Mouse (Mus musculus) C2C12 (cell line): ENCODE results near the gene Por.

Experiments used
- CTCF ChIP-seq: IDR thresholded peaks from one replicate; pipeline ENCODE4 v1.5.1; 2011; ENCODE audit not compliant: control insufficient read depth, insufficient read depth, insufficient read length
- MYOG ChIP-seq: IDR thresholded peaks from one replicate; pipeline ENCODE4 v1.6.1; 2011; ENCODE audit not compliant: control insufficient read depth, insufficient read length; ENCODE audit errors: extremely low read depth

GRCm38 (mm10) chr5:135721076-135721475 lies 51.2 kb downstream of the Por start:
- no peak for TF ChIP-seq CTCF
- TF ChIP-seq MYOG = no peak
